In the genomic region with DNA sequence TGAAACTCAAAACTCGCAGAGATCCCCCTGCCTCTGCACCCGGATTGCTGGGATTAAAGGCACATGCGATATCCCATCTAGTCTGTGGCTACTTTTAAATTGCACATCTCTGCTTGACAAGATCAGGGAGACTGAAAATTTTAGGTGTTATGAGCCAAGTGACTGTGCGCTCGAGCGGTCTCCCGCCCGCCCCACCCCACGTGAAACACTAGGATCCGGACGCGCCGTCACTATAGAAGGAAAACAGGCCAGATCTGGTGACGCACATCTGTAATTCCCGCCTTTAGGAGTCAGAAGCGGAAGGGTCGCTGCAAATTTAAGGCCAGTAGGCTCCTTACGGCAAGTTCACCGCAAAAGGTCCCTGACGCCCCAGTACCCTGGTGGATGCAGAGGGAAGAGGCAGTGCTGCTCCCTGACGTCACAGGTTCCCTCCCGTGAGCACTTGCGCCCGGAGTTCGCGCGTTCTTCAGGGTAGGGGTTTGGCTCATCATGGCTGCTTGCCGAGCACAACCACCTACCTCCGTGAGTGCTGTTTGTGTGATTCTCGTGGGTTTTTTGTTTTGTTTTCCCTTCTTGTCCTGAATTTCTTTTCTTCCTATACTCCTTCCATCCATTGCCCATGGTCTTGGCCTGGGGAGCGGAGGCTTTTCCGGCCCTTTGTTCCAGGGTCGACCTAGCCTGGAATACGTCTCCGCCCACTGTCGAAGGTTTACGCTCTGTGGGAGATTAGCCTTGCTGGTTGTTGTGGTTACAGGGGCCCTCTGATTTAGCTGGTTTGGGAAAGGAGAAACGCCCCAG, we compare ENCODE assay signal across 7 mouse cellular contexts. TPM values are rescaled to one million over a fixed set of nuclear protein-coding genes. Genes with fewer than 3 reads are reported as not detected.
DNase-seq lines count a peak whose midpoint lies in the region; ATAC-seq and TF ChIP-seq lines count a peak whose summit lies in the region.

A gene (plus strand): TSS at position 268 of the 798 bp plus-strand sequence.

- peak within 1 kb of the TSS; percentile 83 for H3K27ac ChIP-seq in embryonic facial prominence, embryonic 11.5 days (replicated peaks; ENCODE audit: low read depth, low read length)
- H3K27ac ChIP-seq in kidney, adult 2 months (ENCODE audit: insufficient read depth, low read depth, low read length), result peak within 1 kb of the TSS; percentile 69; the same call in 1 of the 2 replicates
- H3K27ac ChIP-seq in limb, embryonic 12.5 days, result peak within 1 kb of the TSS; percentile 91
- H3K27ac ChIP-seq in midbrain, embryonic 15.5 days, result peak within 1 kb of the TSS; percentile 93
- peak within 1 kb of the TSS; percentile 89 for H3K27ac ChIP-seq in spleen, adult 2 months (ENCODE audit: insufficient read depth, low read length)

- no peaks in the 10 kb centered on the region for H3K27me3 ChIP-seq in embryonic facial prominence, embryonic 11.5 days (ENCODE audit: control insufficient read depth, insufficient read depth, low read length)
- H3K27me3 ChIP-seq in kidney, adult 2 months (replicated peaks; ENCODE audit: control insufficient read depth, insufficient read depth, low read length), result no peaks in the 10 kb centered on the region
- no peaks in the 10 kb centered on the region for H3K27me3 ChIP-seq in limb, embryonic 12.5 days
- no peaks in the 10 kb centered on the region for H3K27me3 ChIP-seq in midbrain, embryonic 15.5 days (replicated peaks)
- no peaks in the 10 kb centered on the region for H3K27me3 ChIP-seq in spleen, adult 2 months (ENCODE audit: control insufficient read depth, insufficient read depth, low read length)

- H3K36me3 ChIP-seq in embryonic facial prominence, embryonic 11.5 days (replicated peaks; ENCODE audit: control insufficient read depth, insufficient read depth, low read depth, low read length), result no peaks in the 10 kb centered on the region
- no peaks in the 10 kb centered on the region for H3K36me3 ChIP-seq in kidney, adult 2 months (ENCODE audit: control insufficient read depth, insufficient read depth, low read length)
- H3K36me3 ChIP-seq in limb, embryonic 12.5 days, result peaks cover 5% of the 10 kb centered on the region
- H3K36me3 ChIP-seq in midbrain, embryonic 15.5 days (replicated peaks), result no peaks in the 10 kb centered on the region
- no peaks in the 10 kb centered on the region for H3K36me3 ChIP-seq in spleen, adult 2 months (ENCODE audit: control insufficient read depth, insufficient read depth, low read length)

- WGBS in embryonic facial prominence, embryonic 11.5 days, result 4% methylated on average over 38 of the region's 38 CpGs
- WGBS in kidney, adult 2 months, result 2% methylated on average over 38 of the region's 38 CpGs
- 4% methylated on average over 38 of the region's 38 CpGs for WGBS in limb, embryonic 12.5 days
- 3% methylated on average over 38 of the region's 38 CpGs for WGBS in midbrain, embryonic 15.5 days
- under 1% methylated on average over 38 of the region's 38 CpGs for WGBS in spleen, adult 2 months

- peak within 1 kb of the TSS; percentile 60 for H3K4me3 ChIP-seq in embryonic facial prominence, embryonic 11.5 days (ENCODE audit: low read depth, low read length)
- peak within 1 kb of the TSS; percentile 62 for H3K4me3 ChIP-seq in kidney, adult 2 months (ENCODE audit: insufficient read depth, low read depth, low read length)
- H3K4me3 ChIP-seq in limb, embryonic 12.5 days (replicated peaks), result peak within 1 kb of the TSS; percentile 64
- H3K4me3 ChIP-seq in midbrain, embryonic 15.5 days, result peak within 1 kb of the TSS; percentile 68
- peak within 1 kb of the TSS; percentile 88 for H3K4me3 ChIP-seq in spleen, adult 2 months (ENCODE audit: extremely low read depth, insufficient read depth, insufficient read length)

- no peaks in the 10 kb centered on the region for H3K9me3 ChIP-seq in embryonic facial prominence, embryonic 11.5 days (replicated peaks; ENCODE audit: control insufficient read depth, low read length)
- H3K9me3 ChIP-seq in limb, embryonic 12.5 days, result no peaks in the 10 kb centered on the region
- no peaks in the 10 kb centered on the region for H3K9me3 ChIP-seq in midbrain, embryonic 15.5 days

- no peaks in the 10 kb centered on the region; the same call in 1 of the 2 replicates for H3K4me1 ChIP-seq in embryonic facial prominence, embryonic 11.5 days (ENCODE audit: control insufficient read depth, insufficient read depth, low read length)
- peaks cover 8% of the 10 kb centered on the region; the same call in 1 of the 2 replicates for H3K4me1 ChIP-seq in kidney, adult 2 months (ENCODE audit: control insufficient read depth, insufficient read depth, low read length)
- H3K4me1 ChIP-seq in limb, embryonic 12.5 days (replicated peaks), result peaks cover 12% of the 10 kb centered on the region
- H3K4me1 ChIP-seq in midbrain, embryonic 15.5 days, result peaks cover 26% of the 10 kb centered on the region
- peaks cover 5% of the 10 kb centered on the region for H3K4me1 ChIP-seq in spleen, adult 2 months (ENCODE audit: control insufficient read depth, insufficient read depth, insufficient read length)

- ATAC-seq in embryonic facial prominence, embryonic 11.5 days (replicated peaks; ENCODE audit: insufficient number of reproducible peaks, low FRiP score, low TSS enrichment, low read depth), result peak; percentile 95
- ATAC-seq in limb, embryonic 12.5 days (ENCODE audit: insufficient number of reproducible peaks, insufficient read depth, low FRiP score, low TSS enrichment, low read depth), result peak; percentile 94
- peak; percentile 95 for ATAC-seq in midbrain, embryonic 15.5 days (replicated peaks)

- peak within 1 kb of the TSS; percentile 74 for H3K4me2 ChIP-seq in embryonic facial prominence, embryonic 11.5 days (ENCODE audit: low read depth, low read length)
- H3K4me2 ChIP-seq in limb, embryonic 12.5 days, result peak within 1 kb of the TSS; percentile 65
- peak within 1 kb of the TSS; percentile 67 for H3K4me2 ChIP-seq in midbrain, embryonic 15.5 days

- TF ChIP-seq POLR2A in kidney, adult 2 months (IDR thresholded peaks at IDR 0.05; ENCODE audit: low read depth, low read length), result peak; percentile 42
- TF ChIP-seq POLR2A in spleen, adult 2 months (IDR thresholded peaks at IDR 0.05; ENCODE audit: low read depth, low read length), result peak; percentile 76

- peak; percentile 71 for TF ChIP-seq CTCF in kidney, adult 2 months (conservative IDR thresholded peaks at IDR 0.05; ENCODE audit: insufficient read depth, insufficient read length, low read depth, low read length)
- TF ChIP-seq CTCF in spleen, adult 2 months (IDR thresholded peaks at IDR 0.05; ENCODE audit: extremely low read depth, insufficient read depth, insufficient read length, insufficient replicate concordance), result peak; percentile 59; the same call in 1 of the 2 replicates

- DNase-seq in adrenal gland, postnatal 14 days, result peak; percentile 95
- DNase-seq in embryonic facial prominence, embryonic 11.5 days (ENCODE audit: low spot score), result peak; percentile 96
- peak; percentile 99 for DNase-seq in heart, adult 11 months
- DNase-seq in kidney, adult 2 months, result peak; percentile 94
- peak; percentile 81 to 89 for DNase-seq in spleen, adult 2 months (ENCODE audit: low read depth in 1 of 2, low spot score in 2 of 2)

- peak within 1 kb of the TSS; percentile 83 for H3K9ac ChIP-seq in embryonic facial prominence, embryonic 11.5 days (replicated peaks; ENCODE audit: low read length)
- H3K9ac ChIP-seq in limb, embryonic 12.5 days (replicated peaks), result peak within 1 kb of the TSS; percentile 80
- peak within 1 kb of the TSS; percentile 86 for H3K9ac ChIP-seq in midbrain, embryonic 15.5 days

RNA-seq across cellular contexts. Expression of the gene that starts here (rescaled TPM):
- 24.2 and 27.9 TPM in 2 replicates for total RNA-seq in adrenal gland, postnatal 14 days (2021)
- polyA plus RNA-seq in embryonic facial prominence, embryonic 11.5 days (2014; fragmentation: Nextera tagmentation; extraction: Ambion mirVana), result 63.2 and 68.3 TPM in 2 replicates
- 30.1 and 31.4 TPM in 2 replicates for polyA plus RNA-seq in kidney, adult 2 months (2012; rRNA removed)
- 70.5 and 73.8 TPM in 2 replicates for polyA plus RNA-seq in limb, embryonic 12.5 days (2016; fragmentation: Nextera tagmentation; extraction: Ambion mirVana)
- polyA plus RNA-seq in midbrain, embryonic 15.5 days (2015; fragmentation: Nextera tagmentation; extraction: Ambion mirVana), result 67.0 and 73.5 TPM in 2 replicates
- 27.2 and 30.4 TPM in 2 replicates for polyA plus RNA-seq in spleen, adult 2 months (2012; rRNA removed)

Comparison
In these comparisons a context has a peak if more than half of its experiments do, and no peak if none do; other contexts are left out.
1. Peak in every context shown above with its lines: DNase-seq, ATAC-seq, H3K4me3 ChIP-seq and H3K27ac ChIP-seq.